Mouse (Mus musculus): ENCODE results near the gene Mettl26.
A peak's percentile ranks its signal among the peaks of the same experiment; 100 is the strongest.

- TF ChIP-seq POLR2A (IDR thresholded peaks at IDR 0.05; ENCODE audit: control insufficient read depth, extremely low read depth, insufficient read depth, low read length, poor library complexity) (peak; percentile 71; the same call in 1 of the 2 replicates), CTCF (IDR thresholded peaks at IDR 0.05; ENCODE audit: borderline replicate concordance, control insufficient read depth, extremely low read depth, insufficient read depth, low read length, poor library complexity) (0 out of 2 replicates have a peak, but pooled peaks have one; percentile 15)
Measured at GRCm38 (mm10) chr17:25828712-25829557, 45.9 kb upstream of the Mettl26 start, which contains the start of gene Jmjd8.
